Mouse (Mus musculus) mouse trophoblast stem cell (cell line): ENCODE measurements around the gene Gm8247.
"Not testable (repeated sequence)": the region's sequence is repeated elsewhere in the genome, so short reads cannot be mapped to it uniquely, and the experiment has no call there.

Experiments
- in situ Hi-C, 2 experiments: fragments of 300-500 bp; cut with MseI, MboI; formaldehyde crosslinking; loops; 2 replicates in 1 of 2; 3 replicates in 1 of 2; pipeline ENCODE4 v1.15.1; 2025

Gene Gm8247

GRCm38 (mm10) chr14:44582853-44583252 is at the start of gene Gm8247:
Gene Gm8247 (plus strand): TSS chr14:44583153.
- in situ Hi-C loops = not testable (repeated sequence)

GRCm38 (mm10) chr14:44547961-44548360 is 35.0 kb upstream of the Gm8247 start:
- in situ Hi-C loops = not testable (repeated sequence)

DNA sequence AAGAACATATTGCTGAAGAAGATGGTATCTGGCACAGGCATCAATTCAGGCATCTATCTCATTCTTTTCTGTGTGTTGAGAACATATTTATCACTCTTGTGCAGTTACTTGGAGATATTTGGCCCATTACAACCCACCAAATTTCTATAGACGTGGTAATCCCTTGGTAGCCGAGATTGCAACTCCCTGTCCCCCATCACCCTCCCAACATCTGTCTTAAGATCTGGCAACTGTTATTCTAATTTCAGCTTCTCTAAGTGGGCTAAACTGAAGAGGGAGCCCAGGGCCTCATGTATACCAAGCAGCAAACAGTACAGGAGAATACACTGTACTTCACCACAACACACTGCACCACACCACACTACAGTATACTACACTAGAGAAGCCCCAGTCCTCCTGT is 8.8 kb downstream of the Gm8247 start:
- in situ Hi-C loops = not testable (repeated sequence)

DNA sequence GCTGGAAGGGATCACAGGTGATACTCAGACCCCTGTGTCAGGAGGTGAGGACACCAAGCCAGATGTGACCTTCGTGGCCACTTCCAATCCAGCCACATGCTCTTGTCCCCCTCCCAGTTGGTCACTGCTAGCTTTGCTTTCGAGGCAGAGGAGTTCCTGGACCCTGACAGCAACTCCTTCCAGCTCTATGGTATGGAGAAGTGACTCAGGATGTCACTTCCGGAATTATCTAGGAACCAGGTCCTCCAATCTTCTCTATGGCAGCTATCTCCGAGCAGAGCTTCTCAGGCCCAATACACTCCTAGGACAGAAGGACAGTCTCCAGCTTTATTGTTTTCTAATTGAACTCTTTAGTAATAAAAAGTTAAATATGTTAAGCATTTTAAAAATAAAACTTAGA is 44.8 kb downstream of the Gm8247 start, which contains the start of gene Gm5624:
Gene Gm5624, minus strand, starts transcription at position 202 of the 400 bp plus-strand sequence.
- in situ Hi-C loops = not testable (repeated sequence)
